Mouse (Mus musculus): ENCODE measurements at regions not wholly inside any gene's neighbourhood (a gene's known extent, or its start where the extent isn't known, plus 50 kb on each side); places are given as distances from the start of the nearest gene placed in this dataset.

- no peak for DNase-seq
Observed at GRCm38 (mm10) chr8:90762390-90762789, 54.8 kb downstream of the Gm19935 start.

GRCm38 (mm10) chr8:90761947-90762346, 55.2 kb downstream of the Gm19935 start:
- DNase-seq, result no peak

DNA sequence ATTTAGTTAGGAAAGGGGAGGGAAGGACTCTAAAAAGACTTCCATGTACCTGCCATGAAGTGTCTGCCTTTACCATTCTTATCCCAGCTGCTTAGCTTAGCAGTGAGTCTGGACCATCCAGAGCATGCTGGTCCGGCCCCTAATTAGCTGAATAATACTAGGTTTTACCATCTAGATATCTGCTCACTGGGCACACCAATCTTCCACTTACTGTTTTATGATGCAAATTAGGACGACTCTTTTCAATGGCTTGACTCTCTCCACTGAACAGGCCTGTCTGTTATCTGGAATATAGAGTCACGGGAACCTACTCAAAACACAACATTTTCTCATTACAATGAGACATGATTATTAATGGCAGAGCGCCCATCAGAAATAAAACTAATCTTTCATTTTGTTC, 55.7 kb downstream of the Gm19935 start:
- DNase-seq, result no peak

- no peak for DNase-seq
Observed at GRCm38 (mm10) chr8:90759531-90759930, 57.7 kb downstream of the Gm19935 start.

DNA sequence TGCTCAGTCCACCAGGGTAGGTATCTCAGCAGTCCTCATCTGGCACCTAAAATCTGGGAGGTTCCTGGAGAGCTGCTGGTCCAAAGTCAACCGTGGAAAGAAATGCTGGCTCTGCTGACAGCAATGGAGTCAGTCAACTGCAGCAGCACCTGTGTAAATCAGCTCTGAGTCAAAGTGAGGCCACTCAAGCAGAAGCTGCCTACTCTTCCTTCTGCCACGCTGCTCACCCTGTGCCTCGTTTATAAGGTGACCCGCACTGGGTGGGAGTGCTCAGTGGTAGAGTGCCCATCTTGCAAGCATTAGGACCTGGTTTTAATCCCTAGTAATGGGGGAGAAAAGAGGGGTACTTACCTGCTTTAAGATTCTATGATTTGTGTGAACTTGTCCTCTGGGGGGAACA, 62.2 kb downstream of the Gm19935 start:
- no peak for DNase-seq

- no peak for DNase-seq
Observed at GRCm38 (mm10) chr8:90743546-90743945, 73.6 kb downstream of the Gm19935 start.

- no peak for DNase-seq
Observed at GRCm38 (mm10) chr8:90740963-90741733, 76.0 kb downstream of the Gm19935 start.

GRCm38 (mm10) chr8:90740302-90740962, 76.8 kb downstream of the Gm19935 start:
- no peak for DNase-seq

- no peak for DNase-seq
Observed at GRCm38 (mm10) chr8:90728011-90728410, 89.2 kb downstream of the Gm19935 start.

DNA sequence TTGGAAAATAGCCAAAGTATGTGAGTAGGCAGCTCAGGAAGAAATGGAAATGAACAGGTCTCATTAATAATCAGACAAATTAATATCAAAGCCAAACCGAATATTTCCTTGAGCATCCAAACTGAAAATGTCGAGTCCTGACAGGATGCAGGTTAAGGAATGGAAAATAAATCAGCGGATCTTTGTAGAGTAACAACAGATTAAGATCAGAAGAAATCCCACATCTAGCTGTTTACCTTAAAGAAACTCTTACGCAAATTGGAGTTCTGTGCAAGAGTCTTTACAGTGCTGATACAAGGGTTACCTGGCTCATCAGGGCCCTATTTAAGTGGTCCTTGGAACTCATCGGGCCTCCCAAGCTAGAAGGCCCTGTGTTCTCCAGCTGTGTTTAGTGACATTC, 92.0 kb downstream of the Gm19935 start:
- no peak for DNase-seq

DNA sequence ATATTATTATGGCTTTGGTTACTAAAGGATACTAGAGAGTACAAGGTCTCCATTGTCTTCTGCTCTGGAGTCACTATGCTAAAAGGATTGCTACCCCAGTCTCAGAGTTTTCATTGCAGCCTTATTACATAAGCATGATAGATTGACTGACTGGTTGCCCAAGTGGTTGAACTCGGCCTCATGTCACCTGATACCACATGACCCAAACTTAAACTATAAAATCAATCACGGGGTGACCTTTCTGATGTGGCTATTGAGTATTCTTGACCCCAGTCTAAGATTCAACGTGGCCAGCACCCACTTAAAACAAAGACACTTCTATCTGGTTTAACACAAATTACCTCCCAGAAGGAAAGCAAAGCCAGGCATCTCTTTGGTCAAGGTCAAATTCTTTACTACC, 100.8 kb downstream of the Gm19935 start:
- DNase-seq, result no peak

DNA sequence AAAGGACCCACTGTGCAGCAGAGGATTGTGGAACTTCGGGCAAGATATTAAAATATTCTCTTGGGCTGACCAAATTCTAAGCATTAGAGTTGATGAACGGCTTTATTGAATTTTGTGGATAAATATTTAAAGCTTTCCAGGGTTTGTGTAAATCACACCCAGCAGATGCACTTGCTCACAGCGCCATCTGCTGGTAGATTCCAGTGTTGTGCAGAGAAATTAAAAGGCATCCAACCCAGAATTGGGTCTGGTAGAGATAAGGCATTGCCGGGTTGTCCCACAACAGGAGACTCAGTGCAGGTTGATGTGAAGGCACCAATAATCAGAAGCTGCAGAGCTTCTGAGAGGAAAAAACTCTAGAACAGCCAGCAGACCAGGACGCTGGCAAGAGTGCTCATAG, 108.7 kb downstream of the Gm19935 start:
- peak; percentile 7 to 12 for DNase-seq

DNA sequence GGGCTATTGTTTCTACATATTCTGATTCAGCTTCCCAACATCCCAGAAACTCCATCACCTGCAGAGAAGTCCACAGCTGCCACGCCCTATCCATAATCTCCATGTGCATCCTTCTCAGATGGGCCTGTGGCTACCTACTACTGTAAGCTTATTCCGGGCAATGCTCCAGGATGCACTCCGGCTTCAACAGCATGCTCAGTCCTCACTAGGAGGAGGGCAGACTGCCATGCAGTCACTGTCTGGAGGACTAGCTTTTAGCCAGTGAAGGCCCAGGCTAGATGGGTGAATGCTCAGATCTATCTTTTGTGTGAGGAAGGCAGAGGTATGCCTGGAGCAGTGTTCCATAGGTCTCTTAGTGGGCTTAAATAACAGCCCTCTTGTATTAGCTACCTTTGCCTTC, 124.7 kb downstream of the Gm19935 start:
- DNase-seq, result no peak

GRCm38 (mm10) chr8:90685076-90685475, 132.1 kb downstream of the Gm19935 start:
- no peak for DNase-seq

- no peak for DNase-seq
Observed at GRCm38 (mm10) chr8:90670471-90671057, 146.6 kb downstream of the Gm19935 start.

DNA sequence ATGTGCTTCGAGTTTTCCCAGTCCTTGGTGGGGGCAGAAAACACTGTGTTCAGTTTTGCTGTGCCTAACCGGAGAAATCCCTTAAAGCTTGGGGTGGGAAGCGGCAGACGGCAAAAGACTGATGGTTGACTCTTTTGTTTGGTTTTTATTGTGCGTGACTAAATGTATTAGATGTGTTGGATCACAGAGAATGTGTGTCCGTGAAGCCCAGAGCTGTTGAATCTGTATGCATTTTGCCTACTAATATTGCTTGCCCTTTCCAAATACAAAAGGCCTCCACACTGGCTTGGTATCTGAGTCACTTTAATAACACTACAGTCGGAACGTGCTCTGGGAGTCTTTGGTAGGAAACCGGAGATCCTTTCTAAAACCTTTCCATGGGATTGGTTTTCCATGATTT, 147.8 kb downstream of the Gm19935 start:
- no peak for DNase-seq

DNA sequence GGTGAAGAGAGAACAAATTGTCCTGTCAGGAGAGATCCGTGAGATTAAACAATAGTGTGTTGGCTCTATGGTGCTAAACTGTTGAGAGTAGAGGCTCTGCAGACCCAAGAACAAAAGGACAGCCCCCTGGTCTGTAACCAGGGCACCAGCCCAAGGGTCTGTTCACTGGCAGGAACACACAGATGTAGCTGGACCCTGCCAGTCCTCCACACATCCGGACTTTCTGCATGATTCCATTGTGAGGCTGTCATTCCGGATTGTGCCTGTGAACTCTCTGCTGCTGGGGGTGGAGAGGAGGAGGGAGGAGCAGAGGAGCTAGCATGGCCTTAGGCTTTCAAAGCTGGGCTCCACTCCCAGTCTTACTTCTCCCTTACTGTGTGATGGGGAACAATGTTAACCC, 158.1 kb downstream of the Gm19935 start:
- no peak for DNase-seq

DNA sequence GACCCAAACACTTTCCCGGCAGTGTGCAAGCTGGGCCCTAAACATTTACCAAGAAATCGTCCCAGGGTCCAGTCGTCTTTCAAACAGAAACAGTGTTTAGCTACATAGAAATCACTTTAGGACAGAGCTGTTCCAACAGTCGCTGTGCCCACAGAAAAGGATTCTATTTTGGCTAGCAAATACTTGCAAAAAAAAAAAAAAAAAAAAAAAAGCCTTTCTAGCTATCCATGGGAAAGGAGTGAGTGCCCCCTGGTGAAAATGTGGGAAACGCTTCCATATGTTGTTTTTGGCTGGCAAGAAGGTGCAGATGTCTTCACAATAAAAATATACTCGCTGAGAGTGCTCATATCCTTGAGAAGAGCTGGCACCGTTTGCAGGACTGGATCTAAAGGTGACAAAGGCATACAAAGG, 159.5 kb downstream of the Gm19935 start:
- no peak for DNase-seq

DNA sequence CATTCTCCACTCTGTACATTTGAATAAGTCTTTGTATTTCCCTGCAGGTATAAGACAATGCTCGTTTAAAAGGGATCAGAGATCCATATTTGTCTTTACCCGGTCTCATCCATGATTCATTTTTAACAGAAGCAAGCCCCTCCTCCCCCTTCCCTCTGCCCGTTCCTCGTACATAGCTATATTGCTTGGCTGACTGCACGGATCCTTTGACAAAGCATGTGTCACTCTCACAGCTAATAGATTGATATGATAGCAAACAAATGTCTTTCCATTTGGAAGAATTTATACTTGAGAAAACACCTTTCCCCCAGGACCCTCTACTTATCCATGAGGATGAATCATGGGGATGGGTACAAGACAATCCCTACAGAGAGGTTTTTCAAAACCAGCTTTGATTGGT, 160.1 kb downstream of the Gm19935 start:
- DNase-seq, result no peak

- no peak for DNase-seq
Observed at GRCm38 (mm10) chr8:90656436-90657090, 160.6 kb downstream of the Gm19935 start.

GRCm38 (mm10) chr8:90654786-90655185, 162.4 kb downstream of the Gm19935 start:
- DNase-seq, result no peak

- DNase-seq, result no peak
Observed at GRCm38 (mm10) chr8:90642392-90642791, 174.8 kb downstream of the Gm19935 start.

GRCm38 (mm10) chr8:90636770-90637169, 180.4 kb downstream of the Gm19935 start:
- no peak for DNase-seq
